Mouse (Mus musculus): ENCODE data around the gene Plekhg3.

The Plekhg3 gene

GRCm38 (mm10) chr12:76553917-76554316 lies 23.2 kb downstream of the Plekhg3 start:
- no peak for DNase-seq

- DNase-seq, result no peak
Observed at GRCm38 (mm10) chr12:76554392-76554791, 23.7 kb downstream of the Plekhg3 start.

- no peak for DNase-seq
Observed at GRCm38 (mm10) chr12:76554871-76555386, 24.2 kb downstream of the Plekhg3 start.

- no peak for DNase-seq
Observed at GRCm38 (mm10) chr12:76556187-76556586, 25.5 kb downstream of the Plekhg3 start.

GRCm38 (mm10) chr12:76556745-76557389 lies 26.2 kb downstream of the Plekhg3 start:
- DNase-seq, result no peak

- DNase-seq, result peak; percentile 44
Observed at GRCm38 (mm10) chr12:76558206-76558605, 27.5 kb downstream of the Plekhg3 start.

GRCm38 (mm10) chr12:76562196-76562595 lies 31.5 kb downstream of the Plekhg3 start:
- DNase-seq, result peak; percentile 40

GRCm38 (mm10) chr12:76566284-76566683 lies 35.6 kb downstream of the Plekhg3 start:
- no peak for DNase-seq

- DNase-seq, result no peak
Observed at GRCm38 (mm10) chr12:76570221-76570940, 39.7 kb downstream of the Plekhg3 start.

GRCm38 (mm10) chr12:76571266-76571665 lies 40.6 kb downstream of the Plekhg3 start:
- no peak for DNase-seq

- DNase-seq, result no peak
Observed at GRCm38 (mm10) chr12:76572261-76573251, 41.9 kb downstream of the Plekhg3 start.

GRCm38 (mm10) chr12:76573381-76573780 lies 42.7 kb downstream of the Plekhg3 start:
- DNase-seq, result no peak

- no peak for DNase-seq
Observed at GRCm38 (mm10) chr12:76574815-76575214, 44.1 kb downstream of the Plekhg3 start.

- DNase-seq, result no peak
Observed at GRCm38 (mm10) chr12:76576061-76576460, 45.4 kb downstream of the Plekhg3 start.

GRCm38 (mm10) chr12:76576806-76577205 lies 46.1 kb downstream of the Plekhg3 start:
- no peak for DNase-seq

- DNase-seq, result no peak
Observed at GRCm38 (mm10) chr12:76577858-76578257, 47.2 kb downstream of the Plekhg3 start.

- no peak for DNase-seq
Observed at GRCm38 (mm10) chr12:76578465-76578864, 47.8 kb downstream of the Plekhg3 start.

- no peak for DNase-seq
Observed at GRCm38 (mm10) chr12:76579806-76580205, 49.1 kb downstream of the Plekhg3 start.

- no peak for DNase-seq
Observed at GRCm38 (mm10) chr12:76582139-76582538, 51.4 kb downstream of the Plekhg3 start.

GRCm38 (mm10) chr12:76582841-76583240 lies 52.1 kb downstream of the Plekhg3 start:
- DNase-seq, result no peak

- DNase-seq, result no peak
Observed at GRCm38 (mm10) chr12:76583454-76583853, 52.8 kb downstream of the Plekhg3 start.

GRCm38 (mm10) chr12:76585028-76585427 lies 54.3 kb downstream of the Plekhg3 start:
- no peak for DNase-seq

- no peak for DNase-seq
Observed at GRCm38 (mm10) chr12:76587357-76587756, 56.7 kb downstream of the Plekhg3 start.
